Mouse (Mus musculus) adrenal gland, adult 18-20 months (tissue): Measurements from ENCODE around the gene Ano9. TPM values are rescaled to one million over a fixed set of nuclear protein-coding genes. Genes with fewer than 3 reads are reported as not detected.
A peak's percentile ranks its signal among the peaks of the same experiment; 100 is the strongest.

ENCODE experiments used
- DNase-seq, 2 experiments: peaks; one replicate each; pipeline ENCODE4 v3.0.0; 2021 to 2022; ENCODE audit warnings: low spot score in 2 of 2
- long read RNA-seq, 2 experiments: library from polyadenylated mRNA; stranded (forward); transcript quantifications; one replicate each; pipeline ENCODE4 v2.0.0; 2021
- total RNA-seq, 2 experiments: library from RNA; stranded (reverse); gene quantifications; 1 replicate in 1 of 2; 2 replicates in 1 of 2; pipeline ENCODE4 v1.2.3; 2021

Gene Ano9
- under 1 TPM; 0.20 to 0.32 TPM for total RNA-seq
- long read RNA-seq, experiment 1, result 0 reads
- long read RNA-seq, experiment 2, partial matches to known transcripts, result 0 of 1 reads
- long read RNA-seq, experiment 2, other reads (novel, unspliced or antisense), result 1 of 1 reads

DNA sequence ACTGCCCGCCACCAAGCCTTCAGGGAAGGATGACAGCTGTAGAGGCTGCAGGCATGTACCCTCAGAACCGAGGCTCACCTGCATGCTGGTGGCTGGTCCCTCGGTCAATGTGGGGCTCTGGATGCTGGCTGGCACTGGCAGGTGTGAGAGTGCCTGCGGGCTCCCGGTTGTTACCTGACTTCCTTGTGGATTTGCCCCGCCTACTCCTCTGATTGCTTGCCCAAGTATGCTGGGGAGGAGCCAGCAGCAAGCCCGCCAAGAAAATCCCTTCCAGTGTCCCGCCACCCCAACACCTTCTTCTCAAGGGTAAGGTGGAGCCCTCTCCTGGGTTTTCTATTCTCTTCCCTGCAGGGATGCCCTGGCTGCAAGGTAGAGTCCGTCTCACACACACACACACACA, at the start of gene Ano9:
Ano9 (minus strand) TSS at position 171 of the 400 bp plus-strand sequence.
- no peak for DNase-seq

DNA sequence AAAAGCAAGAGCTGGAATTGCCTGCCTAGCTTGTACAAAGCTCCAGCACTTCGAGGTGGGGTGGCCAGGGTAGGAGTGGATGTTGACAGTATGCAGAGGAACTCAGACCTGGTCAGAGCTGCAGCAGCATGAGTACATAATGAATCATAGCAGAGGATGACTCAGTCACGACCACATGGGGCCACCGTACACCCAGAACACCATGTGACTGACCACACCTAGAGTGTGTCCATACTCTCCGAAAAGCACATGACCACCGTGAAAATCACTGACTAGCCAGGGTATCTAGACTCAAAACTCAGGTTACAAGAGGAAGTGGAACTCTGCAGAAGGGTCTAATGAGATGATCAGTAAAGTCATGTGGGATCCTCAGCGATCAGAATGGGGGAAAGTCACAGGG, 47.2 kb upstream of the Ano9 start:
- DNase-seq, result peak; percentile 46 to 49

DNA sequence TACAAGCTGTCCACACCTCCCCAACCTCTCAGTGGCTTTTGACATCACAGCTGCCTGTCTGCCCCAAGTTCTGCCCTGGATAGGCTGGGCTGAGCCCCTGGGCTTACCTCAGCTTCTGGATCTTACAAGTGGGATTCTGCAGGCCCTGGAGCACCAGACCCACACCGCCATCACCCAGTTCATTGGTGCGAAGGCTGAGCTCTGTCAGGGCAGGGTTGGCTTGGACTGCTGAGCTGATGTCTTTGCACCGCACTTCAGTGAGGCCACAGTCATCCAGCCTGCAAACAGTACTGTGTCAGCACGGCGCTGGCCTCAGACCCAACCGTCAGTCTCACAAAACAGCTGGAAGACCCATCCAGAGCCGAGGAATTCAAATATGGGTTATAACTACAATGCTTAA, 46.8 kb upstream of the Ano9 start:
- DNase-seq, result no peak

DNA sequence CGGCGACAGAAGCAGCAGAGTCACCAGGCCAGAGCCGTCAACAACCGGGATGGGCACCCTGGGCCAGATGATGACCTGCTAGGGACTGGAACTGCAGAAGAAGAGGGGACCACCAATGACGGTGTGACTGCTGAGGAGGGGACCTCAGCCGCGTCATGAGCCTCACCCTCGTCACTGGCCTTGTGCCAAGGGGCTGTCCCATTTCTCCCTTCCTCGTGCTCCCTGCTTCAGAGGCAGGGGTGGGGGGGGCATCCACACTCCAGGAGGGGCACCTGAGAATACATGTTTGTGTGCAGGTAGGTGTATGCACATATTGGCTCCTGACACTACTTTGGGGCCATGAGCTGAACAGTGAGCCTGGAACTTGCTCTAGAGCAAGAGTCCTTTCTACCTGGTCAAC, 37.8 kb upstream of the Ano9 start:
- DNase-seq, result no peak

DNA sequence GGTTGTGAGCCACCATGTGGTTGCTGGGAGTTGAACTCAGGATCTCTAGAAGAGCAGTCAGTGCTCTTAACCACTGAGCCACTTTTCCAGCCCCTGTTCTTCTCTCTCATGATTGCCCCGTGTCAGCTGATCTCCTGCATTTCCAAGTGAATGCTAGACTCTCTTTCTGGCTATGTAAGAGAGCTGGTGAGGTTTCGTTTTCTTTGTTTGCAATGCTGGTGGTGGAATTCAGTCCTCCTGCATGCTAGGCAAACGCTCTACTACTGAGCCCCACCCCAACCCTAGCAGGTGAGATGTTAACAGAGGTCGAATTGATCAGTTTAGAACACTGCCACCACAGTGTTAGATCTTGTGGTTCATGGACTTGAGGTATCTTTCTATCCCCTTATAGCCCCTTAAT, 31.0 kb upstream of the Ano9 start:
- no peak for DNase-seq

DNA sequence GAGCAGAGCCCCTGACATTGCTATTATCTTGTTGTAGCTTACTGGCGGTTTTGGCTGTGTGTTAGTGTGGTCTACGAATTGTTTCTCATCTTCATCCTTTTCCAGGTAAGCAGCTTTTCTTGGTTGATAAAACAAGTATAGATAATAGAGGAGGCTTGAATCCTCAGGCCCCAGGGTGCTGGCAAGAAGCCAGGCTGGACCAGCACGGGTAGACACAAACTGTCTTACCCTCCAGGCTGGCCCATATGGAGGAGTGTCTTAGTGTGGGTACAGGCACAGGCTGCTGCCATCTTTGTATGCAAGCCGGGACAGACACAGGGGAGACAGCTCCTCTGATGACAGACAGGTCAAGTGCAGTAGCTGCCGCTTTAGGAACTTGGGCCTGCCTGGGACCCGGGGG, 29.4 kb upstream of the Ano9 start:
- no peak for DNase-seq

DNA sequence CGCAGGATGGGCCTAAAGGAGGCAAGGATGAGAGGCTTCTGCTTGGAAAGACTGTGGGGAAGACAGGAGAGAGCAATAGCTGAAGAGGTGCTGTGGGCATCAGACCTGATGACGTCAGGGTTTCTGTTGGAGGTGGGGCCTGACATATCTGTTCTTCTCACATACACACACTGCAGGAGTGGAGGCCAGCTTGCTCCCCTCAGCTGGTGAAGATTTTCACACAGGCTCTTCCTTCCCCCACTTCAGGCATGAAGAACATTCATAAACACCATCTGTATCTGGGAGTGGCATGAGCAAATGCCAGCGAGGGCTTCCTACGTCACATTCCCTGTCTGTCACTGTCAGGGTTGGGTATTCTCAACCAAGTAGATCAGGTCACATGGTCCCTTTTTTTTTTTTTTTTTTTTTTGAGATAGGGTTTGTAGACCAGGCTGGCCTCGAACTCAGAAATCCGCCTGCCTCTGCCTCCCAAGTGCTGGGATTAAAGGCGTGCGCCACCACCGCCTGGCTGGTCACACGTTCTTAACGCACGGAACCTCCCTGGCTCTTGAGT, 28.5 kb upstream of the Ano9 start:
- no peak for DNase-seq

DNA sequence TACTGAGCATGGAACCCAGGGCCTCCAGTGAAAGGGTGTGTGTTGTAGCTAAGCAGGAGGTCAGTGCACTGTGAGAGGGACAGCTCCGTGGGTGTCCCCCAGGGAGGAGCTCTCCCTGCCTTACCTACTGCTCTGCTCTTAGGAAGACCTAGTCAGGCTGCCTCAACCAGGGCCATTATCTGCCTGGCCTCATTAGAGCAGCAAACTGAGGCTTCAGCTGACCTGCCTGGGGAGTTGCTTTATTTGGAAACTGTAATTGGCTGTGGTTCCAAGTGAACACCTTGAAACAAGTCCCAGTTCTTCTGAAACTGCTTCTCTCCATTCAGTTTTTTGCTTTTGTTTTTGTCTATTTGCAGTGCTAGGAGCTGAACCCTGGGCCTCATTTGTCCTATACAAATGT, 27.8 kb upstream of the Ano9 start:
- DNase-seq, result no peak

DNA sequence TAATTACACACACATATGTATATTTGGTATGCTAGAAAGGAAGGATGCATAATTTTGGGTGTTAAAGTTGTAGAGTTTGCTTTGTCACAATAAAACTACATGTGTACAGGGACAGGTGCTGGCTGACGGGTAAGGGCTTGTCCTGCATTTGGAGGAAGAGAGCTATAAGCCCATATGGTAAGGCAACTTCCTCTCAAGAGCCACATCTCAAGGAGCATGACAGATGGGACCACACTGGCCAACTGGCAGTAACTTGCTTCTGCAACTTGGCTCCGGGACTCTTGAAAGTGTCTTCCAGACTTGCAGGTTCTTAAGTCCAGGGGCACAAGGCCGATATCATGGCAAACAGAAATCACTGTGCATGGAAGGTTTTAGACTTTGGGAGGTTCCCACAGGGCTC, 27.0 kb upstream of the Ano9 start:
- DNase-seq, result no peak

DNA sequence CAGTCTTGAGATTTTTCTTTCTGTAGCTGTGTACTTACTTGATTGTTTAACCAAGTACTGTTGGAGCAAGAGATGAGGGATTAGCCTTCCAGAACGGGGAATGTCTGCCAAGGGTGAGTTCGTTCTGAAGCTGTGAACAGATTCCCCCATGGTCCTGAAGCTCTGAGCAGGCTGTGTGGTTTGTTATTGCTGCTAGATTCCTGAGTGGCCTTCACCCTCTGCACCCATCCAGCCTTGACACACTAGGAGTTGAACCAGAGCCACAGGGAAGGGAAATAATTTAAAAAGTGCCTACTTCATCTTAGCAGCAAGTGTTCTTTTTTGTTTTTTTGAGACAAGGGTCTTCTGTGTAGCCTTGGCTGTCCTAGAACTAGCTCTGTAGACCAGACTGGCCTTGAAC, 26.3 kb upstream of the Ano9 start:
- DNase-seq, result no peak

DNA sequence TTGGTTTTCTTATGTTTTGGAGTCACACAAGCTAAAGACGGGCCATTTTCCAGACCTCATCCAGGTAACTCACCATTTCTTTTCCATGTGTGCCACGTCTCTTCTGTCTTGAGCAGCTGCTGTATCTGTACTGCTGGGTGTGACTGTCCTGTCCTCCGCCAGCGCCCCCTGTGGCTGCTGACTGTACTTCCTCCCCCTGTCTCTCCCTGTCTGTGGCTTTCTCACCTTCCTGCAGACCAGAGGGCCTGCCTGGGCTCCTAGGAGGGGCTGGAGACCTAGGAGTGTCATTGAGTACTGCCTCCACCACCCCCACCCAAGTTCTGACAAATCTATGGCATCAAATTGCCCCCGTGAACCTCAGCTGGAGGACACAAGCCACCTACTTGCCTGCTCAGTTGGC, 25.5 kb upstream of the Ano9 start:
- DNase-seq, result peak; percentile 36 to 43

DNA sequence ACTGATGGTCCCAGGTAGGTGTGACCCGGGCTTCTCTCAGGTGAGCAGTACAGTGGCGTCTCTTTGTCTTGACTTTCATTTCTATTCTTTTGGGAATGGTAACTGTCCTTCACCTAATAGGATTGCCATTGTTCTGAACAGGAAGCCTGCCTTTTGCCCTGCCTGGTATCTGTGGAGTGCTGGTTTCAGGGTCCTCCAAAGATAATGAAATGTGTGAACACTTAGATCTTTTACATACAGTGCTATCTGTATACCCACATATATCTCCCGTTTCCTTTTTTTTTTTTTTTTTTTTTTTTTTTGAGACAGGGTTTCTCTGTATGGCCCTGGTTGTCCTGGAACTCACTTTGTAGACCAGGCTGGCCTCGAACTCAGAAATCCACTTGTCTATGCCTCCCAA, 23.7 kb upstream of the Ano9 start:
- no peak for DNase-seq

DNA sequence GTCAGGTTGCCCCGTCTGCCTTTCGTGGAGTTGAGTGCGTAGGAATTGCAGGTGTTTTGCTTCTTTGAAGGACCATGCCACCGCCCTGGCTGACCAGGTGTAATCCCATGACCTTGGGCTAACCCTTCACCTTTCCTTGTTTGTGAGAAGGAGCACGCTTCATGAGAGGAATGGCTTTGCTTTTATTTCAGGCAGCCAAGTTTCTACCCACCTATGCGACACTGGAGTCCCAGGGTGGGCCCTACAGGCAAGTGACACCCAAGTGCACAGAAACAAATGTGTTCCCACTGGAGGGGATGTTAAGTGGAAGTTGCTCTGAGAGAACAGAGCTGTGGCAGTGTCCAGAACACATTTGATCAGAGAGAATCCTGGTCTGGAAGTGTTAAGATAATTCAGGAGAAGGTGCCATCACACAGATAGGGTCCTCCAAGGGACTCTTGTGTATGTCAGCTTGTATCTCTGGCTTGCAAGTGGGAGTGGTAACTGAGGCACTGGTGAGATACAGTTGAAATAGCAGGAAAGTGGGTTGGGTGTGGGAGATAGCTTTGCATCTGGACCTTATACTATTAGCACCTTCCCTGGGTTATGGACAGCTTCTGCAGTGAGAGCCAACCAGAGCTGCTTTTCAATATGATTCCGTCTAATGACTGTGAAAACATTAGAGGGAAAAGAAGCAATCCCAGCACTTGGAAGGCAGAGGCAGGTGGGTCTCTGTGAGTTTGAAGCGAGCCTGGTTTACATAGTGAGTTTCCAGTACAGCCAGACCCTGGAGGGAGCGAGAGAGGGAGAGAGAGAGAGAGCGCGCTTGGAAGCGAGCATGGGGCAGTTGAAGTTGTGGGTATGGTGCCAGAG, 14.5 kb upstream of the Ano9 start:
- no peak for DNase-seq

DNA sequence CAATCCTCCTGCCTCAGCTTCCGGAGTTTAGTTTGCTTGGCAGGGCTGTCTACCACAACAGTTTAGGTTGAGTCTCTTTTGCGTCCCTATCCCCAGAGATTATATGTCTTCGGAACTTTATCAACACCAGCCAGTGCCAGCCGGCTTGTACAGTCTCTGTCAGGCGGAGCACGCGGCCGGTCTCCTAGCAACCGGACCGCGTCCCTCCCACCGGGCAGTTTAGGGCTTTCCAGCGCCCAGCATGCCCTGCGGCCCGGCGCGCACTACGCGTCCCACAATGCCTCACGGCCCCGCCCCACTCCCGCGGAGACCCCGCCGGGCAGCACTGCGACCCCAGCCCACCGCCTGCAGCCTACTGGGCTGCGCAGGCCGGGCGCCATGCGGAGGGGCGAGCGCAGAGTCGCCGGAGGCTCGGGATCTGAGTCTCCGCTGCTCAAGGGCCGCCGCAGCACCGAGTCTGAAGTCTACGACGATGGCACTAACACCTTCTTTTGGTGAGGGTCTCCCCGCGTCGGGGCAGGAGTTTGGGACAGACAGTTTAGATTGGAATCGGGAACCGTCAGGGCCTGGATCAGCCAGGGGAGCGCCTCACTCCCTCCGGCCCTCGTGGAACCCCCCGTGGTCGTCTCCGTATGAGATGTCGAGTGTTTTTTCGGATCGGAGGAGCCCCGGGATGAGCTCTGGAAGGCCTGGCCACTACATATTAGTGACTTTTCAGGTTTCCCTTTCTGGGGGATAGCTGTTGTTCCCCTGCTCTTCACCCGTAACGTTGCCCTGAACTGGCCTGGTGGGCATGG, 13.6 kb upstream of the Ano9 start:
- peak; percentile 83 to 85 for DNase-seq

DNA sequence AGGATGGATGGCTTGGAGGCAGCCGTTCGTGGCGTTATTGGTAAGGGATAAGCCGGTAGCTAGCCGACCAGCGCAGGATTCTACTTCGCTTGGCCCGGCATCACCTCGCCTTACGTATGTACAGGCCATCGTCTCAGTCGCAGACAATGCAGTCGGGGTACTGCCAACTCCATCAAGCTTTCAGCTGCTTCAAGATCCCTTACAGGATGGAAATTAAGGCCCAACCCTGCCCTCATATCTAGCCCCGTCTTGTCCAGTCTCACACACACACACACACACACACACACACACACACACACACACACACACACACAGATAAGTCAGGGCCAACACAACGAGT, 5.9 kb upstream of the Ano9 start:
- no peak for DNase-seq

DNA sequence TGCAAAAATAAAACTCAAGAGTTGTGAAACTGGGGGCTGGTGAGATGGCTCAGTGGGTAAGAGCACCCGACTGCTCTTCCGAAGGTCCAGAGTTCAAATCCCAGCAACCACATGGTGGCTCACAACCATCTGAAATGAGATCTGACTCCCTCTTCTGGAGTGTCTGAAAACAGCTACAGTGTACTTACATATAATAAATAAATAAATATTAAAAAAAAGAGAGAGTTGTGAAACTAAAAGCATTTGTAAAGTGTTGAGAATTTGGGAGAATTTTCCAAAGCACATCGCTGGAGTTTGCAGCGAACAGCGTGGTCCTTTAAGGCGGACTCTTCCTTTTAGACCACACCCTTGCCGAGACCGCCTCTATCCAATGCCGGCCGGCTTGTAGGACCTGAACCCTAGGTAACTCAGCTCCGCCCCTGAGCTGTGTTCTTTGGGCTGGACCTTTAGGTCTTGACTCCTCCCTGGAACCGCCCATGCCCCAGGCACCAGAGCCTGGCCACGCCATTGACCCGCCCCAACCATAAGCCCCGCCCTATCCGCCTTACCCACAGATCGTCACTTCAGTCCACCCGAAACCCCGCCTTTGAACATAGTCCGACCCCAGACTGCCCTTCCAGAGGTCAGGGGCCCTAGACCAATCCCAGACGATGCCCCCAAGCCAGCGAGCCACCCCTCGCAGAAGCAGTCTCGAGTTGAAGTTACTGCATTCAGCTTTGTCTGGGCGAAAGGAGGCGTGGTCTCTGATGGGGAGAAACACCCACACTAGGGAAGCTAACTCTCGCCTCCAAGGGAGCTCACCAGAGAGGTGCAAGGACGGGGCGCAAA, 5.3 kb upstream of the Ano9 start:
- peak; percentile 85 to 88 for DNase-seq

DNA sequence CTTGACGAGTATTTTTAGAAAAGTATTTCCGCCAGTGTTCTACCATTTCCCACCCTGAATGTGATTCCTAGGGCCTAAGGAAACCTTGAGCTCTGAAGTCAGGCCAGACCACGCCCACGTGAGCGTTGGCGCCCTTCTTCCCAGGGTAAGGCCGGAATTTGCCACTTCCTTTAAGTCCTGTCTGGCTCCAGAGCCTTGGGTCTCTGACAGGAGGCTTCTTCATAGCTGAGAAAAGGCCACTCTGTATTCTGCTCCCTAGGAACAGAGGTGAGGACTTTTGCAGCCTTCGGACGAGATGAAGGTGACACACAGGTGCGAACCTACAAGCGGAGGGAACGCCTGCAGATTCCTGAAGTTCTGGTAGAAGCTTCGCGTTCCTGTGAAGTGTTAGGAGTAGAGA, 4.6 kb upstream of the Ano9 start, which contains the start of gene Ptdss2:
Ptdss2 (plus strand) TSS at position 138 of the 400 bp plus-strand sequence.
- DNase-seq, result peak in 1 of 2 experiments; percentile 48

DNA sequence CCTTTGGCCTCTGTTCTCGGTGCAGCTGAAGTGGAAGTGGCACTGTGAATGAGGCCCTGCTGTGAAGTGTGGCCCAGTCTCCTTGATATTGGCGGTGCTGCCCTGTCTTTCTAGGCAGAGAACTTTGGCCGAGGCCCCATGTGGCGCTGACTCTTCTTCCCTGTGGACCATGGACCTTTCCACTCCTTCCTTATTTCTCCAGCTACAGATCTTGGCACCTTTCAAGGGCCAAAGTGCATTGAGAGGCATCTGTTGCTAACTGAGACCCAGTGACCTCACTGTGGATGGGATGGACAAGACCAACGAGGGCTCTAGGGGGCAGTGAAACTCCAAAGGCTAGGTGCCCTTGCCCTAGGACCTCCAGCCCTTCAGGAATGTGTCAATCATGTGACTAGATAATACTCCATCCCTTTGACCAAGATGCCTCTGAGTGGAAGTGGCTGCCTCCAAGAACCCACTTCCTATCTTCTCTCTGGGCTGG, 3.5 kb upstream of the Ano9 start:
- no peak for DNase-seq

DNA sequence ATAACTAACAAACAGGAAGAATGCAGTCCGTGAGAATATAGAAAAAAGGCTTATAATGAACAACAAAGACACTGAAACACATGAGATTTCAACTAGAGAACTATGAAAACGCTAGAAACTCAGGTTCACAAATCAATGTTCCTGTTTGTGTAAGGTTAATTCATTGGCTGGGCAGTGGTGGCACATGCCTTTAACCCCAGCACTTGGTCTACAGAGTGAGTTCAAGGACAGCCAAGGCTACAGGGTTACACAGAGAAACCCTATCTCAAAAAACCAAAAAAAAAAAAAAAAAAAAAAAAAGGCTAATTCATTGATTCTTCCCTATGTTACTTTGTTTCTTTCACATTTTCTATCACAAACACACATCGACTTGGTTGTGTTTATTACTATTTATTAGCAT, 3.0 kb upstream of the Ano9 start:
- DNase-seq, result no peak

DNA sequence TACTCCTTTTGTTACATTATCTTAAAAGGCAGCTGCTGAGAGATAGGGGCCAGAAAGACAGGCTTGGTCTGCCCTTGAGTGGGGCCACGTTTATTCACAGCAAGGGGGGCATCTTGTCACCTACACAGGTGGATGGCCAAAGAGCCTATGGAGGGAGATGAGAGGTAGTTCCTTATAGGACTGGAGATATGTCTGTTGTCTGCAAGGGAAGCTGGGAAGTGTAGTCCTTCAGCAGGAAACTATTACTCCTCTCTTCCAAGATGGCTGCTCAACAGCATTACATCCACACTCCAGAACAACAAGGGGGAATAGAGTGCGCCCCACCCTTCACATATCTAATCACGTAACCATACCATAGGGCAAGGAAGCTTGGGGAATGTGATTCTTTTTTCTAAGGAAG, 1.9 kb upstream of the Ano9 start:
- DNase-seq, result no peak

DNA sequence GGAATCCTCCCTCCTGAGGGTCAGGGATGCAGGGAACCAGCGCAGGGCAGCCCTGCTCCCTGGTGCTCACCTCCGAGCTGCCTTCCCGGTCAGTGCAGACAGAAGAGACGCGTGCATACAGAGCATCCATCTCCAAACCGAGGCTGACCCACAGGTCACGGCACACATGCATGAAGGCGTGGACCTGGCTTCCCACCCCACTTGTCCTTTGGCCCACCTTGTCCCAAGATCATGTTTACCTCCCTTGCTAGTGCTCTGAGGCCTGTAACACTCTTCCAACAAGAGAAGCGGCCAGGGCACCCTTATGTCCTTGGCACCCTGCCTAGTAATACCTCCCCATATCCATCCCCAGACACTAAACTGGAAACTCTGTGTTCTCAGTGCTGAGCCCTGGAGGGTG, 1.7 kb downstream of the Ano9 start:
- DNase-seq, result no peak
